Mouse (Mus musculus): Measurements from ENCODE around the gene Bcar1.

DNA sequence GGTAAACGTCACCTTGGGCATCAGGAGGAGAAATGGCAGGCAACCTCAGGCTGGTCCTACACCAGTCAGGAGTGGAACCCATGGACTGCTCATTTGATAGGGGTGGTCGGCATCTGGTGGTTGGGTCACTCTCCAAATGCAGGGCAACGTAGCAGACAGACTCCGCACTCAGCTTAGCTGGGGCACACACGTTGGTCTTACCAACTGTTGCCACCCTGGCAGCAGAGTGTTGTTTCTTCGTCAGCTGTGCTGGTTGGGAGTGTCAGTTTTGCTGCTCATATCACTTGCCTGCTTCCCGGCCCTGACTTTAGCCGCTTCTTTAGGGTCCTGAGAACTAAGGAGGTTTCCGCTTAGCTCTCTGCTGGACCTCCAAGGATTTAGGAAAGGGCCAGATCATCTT is 14.0 kb upstream of the Bcar1 start:
- no peak for TF ChIP-seq CTCF (IDR thresholded peaks at IDR 0.05; ENCODE audit: extremely low read depth, insufficient read depth, insufficient read length, insufficient replicate concordance)
- TF ChIP-seq POLR2A (IDR thresholded peaks at IDR 0.05; ENCODE audit: low read depth, low read length), result no peak

Measured in spleen, adult 2 months (tissue).